Mouse (Mus musculus): Measurements from ENCODE around the gene Olfr456. TPM values are rescaled to one million over a fixed set of nuclear protein-coding genes. Genes with fewer than 3 reads are reported as not detected.
"Not testable (repeated sequence)": the region's sequence is repeated elsewhere in the genome, so short reads cannot be mapped to it uniquely, and the experiment has no call there.

Olfr456 gene
- total RNA-seq (2017), result not detected in 2 replicates

DNA sequence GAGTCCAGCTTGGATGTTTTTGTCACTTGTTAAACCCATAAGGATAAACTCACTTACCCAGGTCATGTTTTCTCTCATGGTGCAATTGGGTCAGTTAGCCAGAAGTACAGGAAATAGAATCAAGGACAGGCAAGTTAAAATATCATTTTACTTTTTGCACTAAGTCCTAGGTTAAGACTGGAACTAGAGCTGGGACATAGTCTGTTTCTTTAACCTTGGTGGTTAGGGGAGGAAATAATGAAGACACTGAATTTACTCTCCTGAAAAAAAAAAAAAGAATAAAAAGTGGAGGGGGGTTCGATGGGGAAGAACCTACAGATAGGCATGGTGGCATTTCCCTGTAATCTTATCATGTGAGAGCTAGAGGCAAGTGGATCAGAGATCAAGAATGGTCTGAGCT, at the start of gene Olfr456:
Gene Olfr456, minus strand, starts transcription at position 101 of the 400 bp plus-strand sequence.
- no peak for ATAC-seq (replicated peaks; ENCODE audit: low read depth, poor library complexity, severe bottlenecking)

DNA sequence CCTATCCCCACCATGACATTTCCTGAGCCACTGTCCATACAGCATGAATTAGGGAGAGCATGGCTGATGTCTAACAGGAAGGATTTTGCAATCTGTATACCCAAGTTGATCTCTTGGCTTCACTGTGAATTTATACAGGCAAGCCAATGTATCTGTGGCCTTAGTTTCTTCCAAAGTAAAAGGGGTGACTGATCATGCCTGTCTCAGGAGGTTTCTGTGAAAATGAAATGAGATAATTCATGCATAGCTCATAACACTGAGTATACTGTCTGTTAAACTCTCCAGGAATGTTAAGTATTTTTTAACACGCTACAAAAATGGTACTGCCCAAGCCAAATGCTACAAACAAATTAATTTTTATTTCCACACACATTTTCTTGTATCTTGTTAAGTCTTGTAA, 26.4 kb upstream of the Olfr456 start:
- no peak for ATAC-seq (replicated peaks; ENCODE audit: low read depth, poor library complexity, severe bottlenecking)

DNA sequence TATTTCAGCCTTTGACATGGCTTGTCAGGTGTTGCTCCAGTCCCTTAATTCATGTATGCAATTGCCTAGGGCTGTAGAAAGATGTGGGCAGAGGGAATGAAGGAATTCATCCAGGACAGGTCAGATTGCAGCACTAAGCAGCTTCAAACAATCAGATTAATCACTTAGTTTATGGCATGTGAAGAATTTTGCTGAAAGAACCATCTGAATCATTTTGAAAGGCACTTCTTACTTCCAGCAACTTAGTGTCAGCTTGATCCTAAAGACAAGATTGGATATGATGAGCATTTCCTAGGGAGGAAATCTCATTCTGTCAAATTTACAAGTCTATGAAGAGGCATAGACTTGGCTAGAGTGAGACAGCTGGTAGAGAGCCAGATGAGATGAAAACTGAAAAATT, 22.3 kb upstream of the Olfr456 start:
- no peak for ATAC-seq (replicated peaks; ENCODE audit: low read depth, poor library complexity, severe bottlenecking)

DNA sequence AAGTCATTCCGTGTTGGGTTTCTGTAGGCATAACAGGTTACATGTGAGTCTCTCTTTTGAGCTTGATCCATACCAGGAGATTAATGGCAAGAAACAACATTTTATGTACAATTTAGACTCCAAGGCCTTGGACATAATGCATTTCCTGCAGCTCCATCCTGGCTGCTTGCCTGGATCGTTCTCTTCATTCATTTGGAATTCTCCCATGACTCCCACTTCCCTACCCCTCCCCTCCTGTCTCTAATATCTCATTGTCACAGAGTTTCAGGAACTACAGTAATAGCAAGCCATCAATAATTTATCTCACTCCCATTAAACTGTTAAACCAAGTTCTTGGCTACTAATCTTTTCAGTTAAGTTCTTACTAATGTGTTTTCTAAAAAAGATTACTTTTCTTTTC, 16.5 kb upstream of the Olfr456 start:
- no peak for ATAC-seq (replicated peaks; ENCODE audit: low read depth, poor library complexity, severe bottlenecking)

DNA sequence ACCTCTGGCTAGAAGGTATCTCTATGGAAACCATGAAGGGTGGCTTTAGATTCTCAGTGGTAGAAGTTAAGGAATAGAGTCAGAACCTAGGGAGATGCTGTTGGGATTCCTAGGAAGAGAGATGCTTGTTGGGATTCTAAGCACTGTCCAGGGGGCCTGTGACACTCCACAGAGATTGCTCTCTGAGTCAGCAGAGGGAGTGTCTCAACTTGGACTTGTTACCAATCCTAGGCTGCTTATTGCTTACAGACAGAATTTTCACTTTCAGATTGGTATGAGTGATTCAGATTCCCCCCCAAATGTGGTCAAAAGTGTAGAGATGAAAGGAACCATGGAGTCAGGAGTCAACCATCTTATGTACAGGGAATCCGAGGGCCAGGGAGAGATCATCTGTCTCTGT, 2.7 kb upstream of the Olfr456 start:
- no peak for ATAC-seq (replicated peaks; ENCODE audit: low read depth, poor library complexity, severe bottlenecking)

DNA sequence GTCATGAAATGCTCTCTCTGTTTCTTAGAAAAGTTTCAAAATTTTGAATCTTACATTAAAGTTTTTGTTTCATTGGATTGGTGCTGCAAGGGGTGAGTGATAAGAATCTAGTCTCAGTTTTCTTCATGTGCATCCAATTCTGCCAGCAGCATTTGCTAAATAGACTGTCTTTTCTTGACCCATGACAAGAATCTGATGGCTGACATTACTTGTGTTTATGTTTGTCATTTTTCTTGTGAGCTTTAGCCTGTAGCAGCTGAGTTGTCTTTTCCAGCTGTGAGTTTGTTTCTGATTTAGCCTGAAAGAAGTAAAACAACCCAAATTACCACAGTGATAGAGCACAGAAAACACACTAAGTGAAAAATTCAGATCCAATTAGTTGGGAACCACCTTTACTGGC, 2.4 kb downstream of the Olfr456 start:
- no peak for ATAC-seq (replicated peaks; ENCODE audit: low read depth, poor library complexity, severe bottlenecking)

DNA sequence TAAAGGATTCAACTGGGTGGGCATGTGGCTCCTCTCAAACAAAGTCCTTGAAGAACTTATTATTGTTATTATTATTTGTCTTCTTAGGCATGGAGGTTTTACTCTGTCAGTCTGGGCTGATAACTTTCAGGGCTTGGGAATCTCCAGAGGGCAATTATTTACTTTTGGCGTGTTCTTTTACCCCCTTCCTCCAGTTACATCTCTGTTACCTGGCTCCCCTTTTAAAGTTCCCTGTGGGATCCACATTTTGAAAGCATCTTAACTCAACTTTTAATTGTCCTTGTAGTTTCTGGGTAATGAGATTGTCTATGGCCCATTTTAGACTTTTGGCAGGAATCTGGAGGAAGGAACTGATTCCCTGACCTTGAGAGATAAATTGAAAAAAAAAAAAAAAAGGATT, 10.8 kb downstream of the Olfr456 start, which contains the start of gene Olfr457:
Gene Olfr457, minus strand, starts transcription at position 101 of the 400 bp plus-strand sequence.
- ATAC-seq (replicated peaks; ENCODE audit: low read depth, poor library complexity, severe bottlenecking), result no peak

DNA sequence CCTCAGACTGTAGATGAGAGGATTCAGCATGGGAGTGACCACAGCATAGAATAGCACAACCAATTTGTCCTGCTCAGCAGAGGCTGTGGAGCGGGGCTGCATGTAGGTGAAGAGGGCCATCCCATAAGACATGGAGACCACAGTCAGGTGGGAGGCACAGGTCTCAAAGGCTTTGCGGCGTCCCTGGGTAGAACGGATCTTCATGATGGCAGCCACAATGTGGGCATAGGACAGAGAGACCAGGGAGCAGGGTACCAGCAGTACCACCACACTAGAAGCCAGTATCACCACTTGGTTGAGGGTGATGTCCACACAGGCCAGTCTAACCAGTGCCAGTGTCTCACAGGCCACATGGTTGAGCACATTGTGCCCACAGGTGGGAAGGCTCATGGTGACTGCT, 15.7 kb downstream of the Olfr456 start:
- not testable (repeated sequence) for ATAC-seq (replicated peaks; ENCODE audit: low read depth, poor library complexity, severe bottlenecking)

DNA sequence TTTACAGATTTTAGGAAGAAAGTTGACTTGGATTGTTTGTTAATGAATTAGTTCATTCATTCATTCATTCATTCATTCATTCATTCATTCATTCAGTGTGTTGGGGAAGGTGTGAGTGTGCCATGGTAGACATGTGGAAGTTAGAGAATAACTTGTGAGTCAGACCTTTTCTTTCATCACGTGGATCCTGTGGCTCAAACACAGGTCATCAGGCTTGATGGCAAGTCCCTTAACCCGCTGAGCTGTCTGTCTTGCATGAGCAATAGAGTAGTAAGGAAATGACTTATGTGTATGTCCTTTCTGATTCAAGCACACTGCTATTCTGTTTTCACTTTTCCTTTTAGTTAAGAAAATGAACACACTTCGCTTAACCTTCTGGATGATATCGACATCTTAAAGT, 16.5 kb downstream of the Olfr456 start:
- ATAC-seq (replicated peaks; ENCODE audit: low read depth, poor library complexity, severe bottlenecking), result no peak

DNA sequence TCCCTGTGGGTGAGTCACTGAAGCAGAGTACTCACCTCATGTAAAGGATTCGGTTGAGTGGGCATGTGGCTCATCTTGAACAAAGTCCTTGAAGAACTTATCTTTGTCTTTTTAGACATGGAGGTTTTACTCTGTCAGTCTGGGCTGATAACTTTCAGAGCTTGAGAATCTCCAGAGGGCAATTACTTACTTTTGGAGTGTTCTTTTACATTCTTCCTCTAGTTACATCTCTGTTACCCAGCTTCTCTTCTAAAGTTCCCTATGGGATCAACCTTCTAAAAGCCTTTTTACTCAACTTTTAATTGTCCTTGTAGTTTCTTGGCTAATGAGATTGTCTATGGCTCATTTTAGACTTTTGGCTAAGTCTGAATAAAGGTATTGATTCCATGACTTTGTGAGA, 21.9 kb downstream of the Olfr456 start, which contains the start of gene Olfr458:
Gene Olfr458, minus strand, starts transcription at position 101 of the 400 bp plus-strand sequence.
- no peak for ATAC-seq (replicated peaks; ENCODE audit: low read depth, poor library complexity, severe bottlenecking)

DNA sequence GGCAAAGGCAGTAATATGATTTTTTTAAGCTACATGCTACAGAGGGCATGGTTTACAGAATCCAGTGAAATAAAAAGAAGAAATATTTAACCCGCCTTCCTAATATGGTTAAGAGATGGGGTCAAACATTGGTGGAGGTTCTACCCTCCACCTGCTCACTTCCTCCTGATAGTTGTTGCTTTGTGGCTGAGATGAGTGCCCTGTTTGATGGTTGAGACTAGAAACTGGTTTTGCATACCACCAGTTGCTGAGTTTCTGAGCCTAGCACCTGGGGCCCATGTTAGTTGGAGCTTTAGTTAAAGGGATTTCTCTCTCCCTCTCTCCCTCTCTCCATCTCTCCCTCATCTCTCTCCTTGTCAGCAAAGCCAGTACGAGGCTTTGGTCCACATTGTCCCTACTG, 39.6 kb downstream of the Olfr456 start:
- ATAC-seq (replicated peaks; ENCODE audit: low read depth, poor library complexity, severe bottlenecking), result no peak

DNA sequence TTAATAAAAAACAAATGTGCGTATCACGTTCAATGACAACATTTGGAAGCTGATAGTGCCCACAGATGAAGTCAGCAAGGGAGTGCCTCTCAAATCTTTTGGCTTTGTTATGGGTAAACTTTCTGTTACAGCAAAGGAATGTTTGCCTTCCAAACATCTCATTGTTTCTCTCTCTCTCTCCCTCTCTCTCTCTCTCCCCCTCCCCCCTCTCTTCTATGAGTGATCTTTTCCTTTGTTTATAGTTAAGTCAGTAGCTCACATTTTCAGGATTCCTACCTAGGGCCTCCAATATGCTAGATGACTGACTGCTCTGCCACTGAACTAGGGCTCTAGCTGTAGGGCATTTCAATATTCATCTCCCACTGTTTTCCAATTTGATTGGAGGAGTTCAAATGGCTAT, 42.5 kb downstream of the Olfr456 start:
- ATAC-seq (replicated peaks; ENCODE audit: low read depth, poor library complexity, severe bottlenecking), result no peak

DNA sequence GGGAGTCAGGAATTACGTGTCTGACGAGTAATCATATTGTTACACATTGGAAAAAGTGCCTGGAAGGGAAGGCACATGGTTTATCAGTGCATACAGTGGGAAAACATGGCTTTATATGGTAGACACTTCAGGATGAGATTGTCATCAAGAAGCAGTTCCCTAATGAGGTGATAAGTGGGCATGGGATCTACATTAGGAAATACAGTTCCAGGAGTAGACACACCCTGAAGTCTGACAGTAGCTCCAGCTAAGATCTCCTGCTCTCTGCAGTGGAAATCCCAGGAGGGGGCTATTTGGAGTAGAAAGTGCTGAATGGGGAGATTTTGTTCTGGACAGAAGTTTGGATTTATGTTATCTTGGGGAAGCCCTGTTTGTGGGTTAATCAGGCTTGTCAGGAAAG, 45.6 kb downstream of the Olfr456 start:
- ATAC-seq (replicated peaks; ENCODE audit: low read depth, poor library complexity, severe bottlenecking), result no peak

Other genes with a start within 250 kb of the Olfr456 start
- gene Gstk1, start 241.3 kb downstream of the Olfr456 start, total RNA-seq (2017), result 8.3 and 14.6 TPM in 2 replicates
- gene Tmem139, start 225.2 kb downstream of the Olfr456 start, total RNA-seq (2017), result not detected in 2 replicates
- 88.4 and 100 TPM in 2 replicates for gene Casp2, start 222.2 kb downstream of the Olfr456 start, total RNA-seq (2017)
- not detected in 2 replicates for gene Clcn1, start 200.5 kb downstream of the Olfr456 start, total RNA-seq (2017)
- gene Fam131b, start 162.6 kb downstream of the Olfr456 start, total RNA-seq (2017), result not detected in 2 replicates
- gene Zyx, start 137.6 kb downstream of the Olfr456 start, total RNA-seq (2017), result 34.5 and 48.0 TPM in 2 replicates
- gene Epha1, start 113.9 kb downstream of the Olfr456 start, total RNA-seq (2017), result 1.8 TPM in 1 of 2 replicates, not detected in the other
- gene Tas2r143, start 87.0 kb downstream of the Olfr456 start, total RNA-seq (2017), result not detected in 2 replicates
- gene Tas2r135, start 81.8 kb downstream of the Olfr456 start, total RNA-seq (2017), result not detected in 2 replicates
- not detected in 2 replicates for gene Tas2r126, start 52.7 kb downstream of the Olfr456 start, total RNA-seq (2017)
- gene Olfr458, start 22.0 kb downstream of the Olfr456 start, total RNA-seq (2017), result not detected in 2 replicates
- gene Olfr457, start 10.9 kb downstream of the Olfr456 start, total RNA-seq (2017), result not detected in 2 replicates
- gene Olfr455, start 60.4 kb upstream of the Olfr456 start, total RNA-seq (2017), result not detected in 2 replicates
- gene Tcaf3, start 110.5 kb upstream of the Olfr456 start, total RNA-seq (2017), result not detected in 2 replicates
- gene Tcaf2, start 158.0 kb upstream of the Olfr456 start, total RNA-seq (2017), result under 0.01 TPM in 1 of 2 replicates, not detected in the other
- 0.97 and 4.2 TPM in 2 replicates for gene Tcaf1, start 222.9 kb upstream of the Olfr456 start, total RNA-seq (2017)

All from common myeloid progenitor, adult 5-6 weeks (primary cell).